Mouse (Mus musculus) bone marrow, adult 2 months (tissue): ENCODE measurements at regions not wholly inside any gene's neighbourhood (a gene's known extent, or its start where the extent isn't known, plus 50 kb on each side); places are given as distances from the start of the nearest gene placed in this dataset.

Experiments used
- CTCF ChIP-seq: fragments of 200-500 bp; IDR thresholded peaks from 2 replicates; pipeline ENCODE4 v1.5.1; 2011; ENCODE audit warnings: low read length, control low read depth; ENCODE audit not compliant: control insufficient read depth, insufficient read depth
- POLR2A ChIP-seq: fragments of 200-500 bp; IDR thresholded peaks from 2 replicates; pipeline ENCODE4 v1.6.1; 2011; ENCODE audit warnings: low read depth, mild to moderate bottlenecking, control low read depth, low read length, borderline replicate concordance; ENCODE audit not compliant: control insufficient read depth

DNA sequence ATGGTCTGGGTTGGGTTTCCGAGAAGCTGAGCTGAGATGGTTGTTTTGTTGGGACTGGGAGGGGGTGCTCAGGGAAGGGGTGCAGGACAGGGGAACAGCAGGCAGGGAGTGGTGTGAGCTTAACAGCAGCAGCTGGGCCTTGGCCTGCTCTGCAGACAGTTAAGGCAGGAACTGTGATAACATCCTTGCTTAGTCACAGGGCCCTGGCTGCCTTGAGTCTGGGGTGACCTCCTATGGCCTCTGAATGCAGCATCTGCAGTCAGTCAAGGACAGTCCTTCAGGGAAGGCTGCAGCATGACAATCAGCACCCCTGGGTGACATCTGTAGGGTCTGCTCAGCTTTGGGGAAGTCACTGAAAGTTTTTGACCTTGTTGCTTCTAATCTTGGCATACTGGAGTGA is 67.7 kb downstream of the Chst1 start:
- TF ChIP-seq POLR2A (no peak), CTCF (no peak)
